Mouse (Mus musculus) testis, adult 2 months (tissue): Measurements from ENCODE around the gene Atp1a1.

Experiments
- CTCF ChIP-seq: fragments of 200-500 bp; IDR thresholded peaks from 2 replicates; pipeline ENCODE4 v1.5.1; 2012; ENCODE audit warnings: low read depth, mild to moderate bottlenecking, inconsistent platforms, low read length, moderate library complexity; ENCODE audit not compliant: control insufficient read depth, insufficient read depth, insufficient replicate concordance
- POLR2A ChIP-seq: fragments of 200-500 bp; IDR thresholded peaks from 2 replicates; pipeline ENCODE4 v1.6.1; 2012; ENCODE audit warnings: low read depth, mild to moderate bottlenecking, inconsistent platforms, low read length, moderate library complexity; ENCODE audit not compliant: control insufficient read depth

DNA sequence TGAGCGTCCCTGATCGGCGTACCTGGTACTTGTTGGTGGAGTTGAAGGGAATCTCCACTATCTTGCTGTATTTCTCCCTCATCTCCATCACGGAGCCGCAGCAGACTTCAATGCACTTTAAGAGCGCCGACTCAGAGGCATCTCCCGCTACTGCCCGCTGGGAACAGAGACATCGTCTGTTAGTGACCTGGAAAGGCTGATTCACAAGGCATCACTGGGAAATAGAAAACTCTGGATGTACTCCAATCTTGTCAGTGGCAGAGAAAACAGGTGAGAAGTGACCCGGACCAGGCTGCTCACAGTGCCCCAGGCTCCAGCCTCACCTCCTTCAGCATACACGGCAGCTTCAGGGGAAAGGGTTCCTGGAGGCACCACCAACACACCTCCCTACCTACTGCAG is 17.7 kb downstream of the Atp1a1 start:
- TF ChIP-seq CTCF (no peak), POLR2A (no peak)
